Mouse (Mus musculus) forebrain, embryonic 10.5 days (tissue): ENCODE results near the gene Gm16181. TPM values are rescaled to one million over a fixed set of nuclear protein-coding genes. Genes with fewer than 3 reads are reported as not detected.
A peak's percentile ranks its signal among the peaks of the same experiment; 100 is the strongest.

Experiments used
- DNase-seq: peaks from one replicate; pipeline ENCODE4 v3.0.0-alpha.2; 2017; ENCODE audit warnings: low spot score; ENCODE audit errors: extremely low spot score
- H3K27ac ChIP-seq: fragments of 300-500 bp; sonication (generic); 2 replicates; pipeline ENCODE4 v1.5.1; 2016; ENCODE audit warnings: mild to moderate bottlenecking
- H3K27me3 ChIP-seq: fragments of 300-500 bp; sonication (generic); 2 replicates; pipeline ENCODE4 v1.6.1; 2016; ENCODE audit warnings: mild to moderate bottlenecking; ENCODE audit not compliant: poor library complexity, severe bottlenecking
- H3K36me3 ChIP-seq: fragments of 300-500 bp; sonication (generic); replicated peaks from 2 replicates; pipeline ENCODE4 v1.6.1; 2016; ENCODE audit warnings: mild to moderate bottlenecking, moderate library complexity
- H3K4me1 ChIP-seq: fragments of 300-500 bp; sonication (generic); 2 replicates; pipeline ENCODE4 v1.6.1; 2016
- H3K4me3 ChIP-seq: fragments of 300-500 bp; sonication (generic); 2 replicates; pipeline ENCODE4 v1.5.1; 2016; ENCODE audit warnings: mild to moderate bottlenecking, moderate library complexity
- H3K9me3 ChIP-seq: fragments of 300-500 bp; sonication (generic); 2 replicates; pipeline ENCODE4 v1.6.1; 2016; ENCODE audit warnings: mild to moderate bottlenecking, moderate library complexity
- WGBS: fragments of 180-500 bp; shearing (Covaris S2); methylation state at CpG from one replicate; pipeline ENCODE4 v1.1.7; 2016; 5-methylcytosine and 5-hydroxymethylcytosine counted together
- microRNA-seq: library from miRNA; unstranded; fragments of <30 nt; microRNA quantifications from one replicate; pipeline ENCODE4, GENCODE M21; 2017
- polyA plus RNA-seq: library from polyadenylated mRNA; unstranded; fragments of >200 nt; fragmentation: Nextera tagmentation; extraction: Ambion mirVana; gene quantifications from 2 replicates; pipeline ENCODE4 v1.2.1, GENCODE M21; 2016

Gm16181 gene
- polyA plus RNA-seq, 1 experiment from 2014 or later = not detected

GRCm38 (mm10) chr17:35258492-35259478 lies 38.2 kb downstream of the Gm16181 start:
- no peak for DNase-seq
- Histone ChIP-seq H3K27ac (no peak overlapping the region), H3K27me3 (peaks cover 34% of the 10 kb centered on the region), H3K36me3 (peaks cover 9% of the 10 kb centered on the region), H3K4me1 (peaks cover 20% of the 10 kb centered on the region), H3K4me3 (no peak overlapping the region), H3K9me3 (no peaks in the 10 kb centered on the region)
- 69% methylated on average over 14 of the region's 14 CpGs for WGBS

GRCm38 (mm10) chr17:35259621-35260020 lies 39.0 kb downstream of the Gm16181 start:
- 90% methylated on average over 4 of the region's 4 CpGs for WGBS
- Histone ChIP-seq H3K9me3 (no peaks in the 10 kb centered on the region), H3K27ac (no peak overlapping the region), H3K4me1 (peaks cover 25% of the 10 kb centered on the region), H3K27me3 (peaks cover 42% of the 10 kb centered on the region), H3K36me3 (peaks cover under 1% of the 10 kb centered on the region), H3K4me3 (no peak overlapping the region)
- no peak for DNase-seq

GRCm38 (mm10) chr17:35261651-35262050 lies 41.0 kb downstream of the Gm16181 start:
- Histone ChIP-seq H3K36me3 (no peaks in the 10 kb centered on the region), H3K27me3 (peaks cover 59% of the 10 kb centered on the region), H3K9me3 (no peaks in the 10 kb centered on the region), H3K4me3 (no peak overlapping the region), H3K27ac (no peak overlapping the region), H3K4me1 (peaks cover 25% of the 10 kb centered on the region)
- no peak for DNase-seq
- WGBS = 79% methylated on average over 13 of the region's 13 CpGs

- no peaks in the 10 kb centered on the region for H3K36me3 ChIP-seq
- H3K27me3 ChIP-seq = peaks cover 56% of the 10 kb centered on the region
- no peaks in the 10 kb centered on the region for H3K9me3 ChIP-seq
- peak within 1 kb of the TSS; percentile 82 for H3K4me3 ChIP-seq
- WGBS = under 1% methylated on average over 64 of the region's 73 CpGs
- H3K27ac ChIP-seq = peak within 1 kb of the TSS; percentile 83
- peaks cover 23% of the 10 kb centered on the region for H3K4me1 ChIP-seq
- DNase-seq = peak; percentile 83
These were observed 42.3 kb downstream of the Gm16181 start, which contains the start of gene H2-D1 for GRCm38 (mm10) chr17:35262664-35263522. TSS of gene H2-D1 (plus strand) at chr17:35262730.

GRCm38 (mm10) chr17:35263523-35263883 lies 42.9 kb downstream of the Gm16181 start:
- Histone ChIP-seq H3K9me3 (no peaks in the 10 kb centered on the region), H3K27me3 (peaks cover 56% of the 10 kb centered on the region), H3K27ac (peak overlapping the region; percentile 83), H3K4me3 (peak overlapping the region; percentile 82), H3K4me1 (peaks cover 21% of the 10 kb centered on the region), H3K36me3 (no peaks in the 10 kb centered on the region)
- peak; percentile 48 for DNase-seq
- WGBS = under 1% methylated on average over 25 of the region's 31 CpGs

- WGBS = 64% methylated on average over 1 of the region's 1 CpGs
- Histone ChIP-seq H3K4me3 (no peak overlapping the region), H3K4me1 (peaks cover 17% of the 10 kb centered on the region), H3K27me3 (peaks cover 45% of the 10 kb centered on the region), H3K36me3 (no peaks in the 10 kb centered on the region), H3K27ac (no peak overlapping the region), H3K9me3 (no peaks in the 10 kb centered on the region)
- no peak for DNase-seq
These were observed 46.9 kb downstream of the Gm16181 start for GRCm38 (mm10) chr17:35267399-35268086.

- Histone ChIP-seq H3K9me3 (no peaks in the 10 kb centered on the region), H3K4me1 (no peaks in the 10 kb centered on the region), H3K36me3 (no peaks in the 10 kb centered on the region), H3K27ac (no peak overlapping the region), H3K4me3 (no peak overlapping the region), H3K27me3 (peaks cover 22% of the 10 kb centered on the region)
- 33% methylated on average over 3 of the region's 3 CpGs for WGBS
- DNase-seq = no peak
These were observed 49.2 kb downstream of the Gm16181 start for GRCm38 (mm10) chr17:35269653-35270347.

GRCm38 (mm10) chr17:35272249-35272648 lies 51.6 kb downstream of the Gm16181 start:
- peaks cover 21% of the 10 kb centered on the region for H3K27me3 ChIP-seq
- no peak for DNase-seq
- no peaks in the 10 kb centered on the region for H3K4me1 ChIP-seq
- H3K27ac ChIP-seq = no peak overlapping the region
- no peaks in the 10 kb centered on the region for H3K36me3 ChIP-seq
- 70% methylated on average over 3 of the region's 3 CpGs for WGBS
- no peak overlapping the region for H3K4me3 ChIP-seq
- no peaks in the 10 kb centered on the region for H3K9me3 ChIP-seq

Small RNA genes within 50 kb of the gene (microRNA-seq; reads per million reads assigned to microRNA genes)
- not detected for gene Mir6973a
- not detected for gene Mir6974
- gene Mir6975 = 2.7 reads per million
- gene Mir8094 = 0.90 reads per million

Other genes starting within 250 kb of the Gm16181 start
- 0.94 and 2.1 TPM in 2 replicates for gene Hspa1a, start 248.7 kb upstream of the Gm16181 start, polyA plus RNA-seq
- 1.1 TPM in 2 replicates for gene Hspa1l, start 248.1 kb upstream of the Gm16181 start, polyA plus RNA-seq
- gene Lsm2, start 239.0 kb upstream of the Gm16181 start, polyA plus RNA-seq = 363 and 375 TPM in 2 replicates
- gene Vars, start 219.8 kb upstream of the Gm16181 start, polyA plus RNA-seq = 229 and 234 TPM in 2 replicates
- 0.19 and 0.22 TPM in 2 replicates for gene Vwa7, start 204.3 kb upstream of the Gm16181 start, polyA plus RNA-seq
- gene Sapcd1, start 192.8 kb upstream of the Gm16181 start, polyA plus RNA-seq = 3.0 and 4.1 TPM in 2 replicates
- 4.3 and 5.1 TPM in 2 replicates for gene Msh5, start 174.1 kb upstream of the Gm16181 start, polyA plus RNA-seq
- 174 and 179 TPM in 2 replicates for gene Clic1, start 170.9 kb upstream of the Gm16181 start, polyA plus RNA-seq
- gene Ddah2, start 161.8 kb upstream of the Gm16181 start, polyA plus RNA-seq = 414 and 441 TPM in 2 replicates
- 0.25 TPM in 1 of 2 replicates, not detected in the other for gene Ly6g6c, start 155.4 kb upstream of the Gm16181 start, polyA plus RNA-seq
- gene Mpig6b, start 154.7 kb upstream of the Gm16181 start, polyA plus RNA-seq = 0.59 and 0.72 TPM in 2 replicates
- 1.00 TPM in 1 of 2 replicates, not detected in the other for gene Ly6g6e, start 143.9 kb upstream of the Gm16181 start, polyA plus RNA-seq
- 1.8 and 2.0 TPM in 2 replicates for gene Ly6g6d, start 142.8 kb upstream of the Gm16181 start, polyA plus RNA-seq
- gene Ly6g6f, start 135.2 kb upstream of the Gm16181 start, polyA plus RNA-seq = 0.46 and 0.69 TPM in 2 replicates
- gene Abhd16a, start 131.6 kb upstream of the Gm16181 start, polyA plus RNA-seq = 51.8 and 52.7 TPM in 2 replicates
- not detected in 2 replicates for gene Ly6g5c, start 112.6 kb upstream of the Gm16181 start, polyA plus RNA-seq
- gene Ly6g5b, start 105.4 kb upstream of the Gm16181 start, polyA plus RNA-seq = 1.2 and 1.4 TPM in 2 replicates
- 33.9 and 42.2 TPM in 2 replicates for gene Gpank1, start 99.4 kb upstream of the Gm16181 start, polyA plus RNA-seq
- gene Csnk2b, start 98.8 kb upstream of the Gm16181 start, polyA plus RNA-seq = 290 and 303 TPM in 2 replicates
- 7.8 and 10.6 TPM in 2 replicates for gene D17H6S53E, start 94.5 kb upstream of the Gm16181 start, polyA plus RNA-seq
- gene Apom, start 88.8 kb upstream of the Gm16181 start, polyA plus RNA-seq = 0.74 and 0.97 TPM in 2 replicates
- gene Bag6, start 85.7 kb upstream of the Gm16181 start, polyA plus RNA-seq = 65.9 and 69.0 TPM in 2 replicates
- gene Prrc2a, start 55.9 kb upstream of the Gm16181 start, polyA plus RNA-seq = 195 and 200 TPM in 2 replicates
- gene Aif1, start 44.8 kb upstream of the Gm16181 start, polyA plus RNA-seq = 3.3 and 3.9 TPM in 2 replicates
- gene Lst1, start 32.4 kb upstream of the Gm16181 start, polyA plus RNA-seq = 3.3 and 4.7 TPM in 2 replicates
- gene Ltb, start 26.4 kb upstream of the Gm16181 start, polyA plus RNA-seq = 0.16 and 0.32 TPM in 2 replicates
- 0.10 TPM in 1 of 2 replicates, not detected in the other for gene Tnf, start 18.8 kb upstream of the Gm16181 start, polyA plus RNA-seq
- not detected in 2 replicates for gene Lta, start 15.5 kb upstream of the Gm16181 start, polyA plus RNA-seq
- gene Atp6v1g2, start 12.8 kb downstream of the Gm16181 start, polyA plus RNA-seq = 7.0 and 7.7 TPM in 2 replicates
- gene Nfkbil1, start 15.0 kb downstream of the Gm16181 start, polyA plus RNA-seq = 10.0 and 11.5 TPM in 2 replicates
- gene Ddx39b, start 20.9 kb downstream of the Gm16181 start, polyA plus RNA-seq = 757 and 759 TPM in 2 replicates
- 57.8 and 58.6 TPM in 2 replicates for gene H2-D1, start 41.9 kb downstream of the Gm16181 start, polyA plus RNA-seq
- gene H2-Q1, start 99.6 kb downstream of the Gm16181 start, polyA plus RNA-seq = not detected in 2 replicates
- gene H2-Q2, start 121.4 kb downstream of the Gm16181 start, polyA plus RNA-seq = 0.26 and 0.35 TPM in 2 replicates
- 3.0 and 3.1 TPM in 2 replicates for gene H2-Q4, start 158.8 kb downstream of the Gm16181 start, polyA plus RNA-seq
- 2.1 and 2.5 TPM in 2 replicates for gene H2-Q6, start 204.0 kb downstream of the Gm16181 start, polyA plus RNA-seq
- 18.5 and 19.8 TPM in 2 replicates for gene H2-Q7, start 218.3 kb downstream of the Gm16181 start, polyA plus RNA-seq
- gene H2-Q10, start 249.3 kb downstream of the Gm16181 start, polyA plus RNA-seq = 0.36 and 0.37 TPM in 2 replicates